Mouse (Mus musculus): ENCODE data around the gene Vmac.

DNA sequence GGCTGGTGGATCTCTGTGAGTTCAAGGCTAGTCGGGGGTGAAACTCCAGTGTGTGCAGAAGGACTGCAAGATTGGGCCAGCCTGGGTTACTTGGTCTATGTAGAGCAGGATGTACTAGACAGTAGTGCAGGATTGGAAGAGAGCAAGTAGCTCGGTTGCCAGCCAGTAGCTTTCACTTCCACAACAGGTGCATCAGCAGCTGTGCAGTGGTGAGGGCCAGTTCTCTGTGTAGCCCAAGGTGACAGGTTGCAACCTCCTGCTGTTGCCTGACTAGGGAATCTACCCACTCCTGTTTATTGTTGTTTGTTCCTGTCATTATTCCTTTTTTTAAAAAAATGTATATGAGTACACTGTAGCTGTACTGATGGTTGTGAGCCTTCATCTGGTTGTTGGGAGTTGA lies 29.1 kb downstream of the Vmac start:
- TF ChIP-seq CTCF (IDR thresholded peaks at IDR 0.05; ENCODE audit: low read depth) (no peak), EP300 (IDR thresholded peaks at IDR 0.05; ENCODE audit: low read depth) (no peak)

All from liver, postnatal 0 days (tissue).